Mouse (Mus musculus) G1E (cell line): Measurements from ENCODE around the gene Olfr458. TPM values are rescaled to one million over a fixed set of nuclear protein-coding genes. Genes with fewer than 3 reads are reported as not detected.

Experiments used
- ATAC-seq: 2 replicates; pipeline ENCODE4 v1.8.0; 2016; ENCODE audit warnings: mild to moderate bottlenecking; ENCODE audit not compliant: insufficient number of reproducible peaks, poor library complexity, low FRiP score, severe bottlenecking; ENCODE audit errors: extremely low read depth
- DNase-seq: peaks from one replicate; pipeline ENCODE4 v3.0.0; 2012; ENCODE audit warnings: low spot score
- H3K27me3 ChIP-seq: 2 replicates; pipeline ENCODE4 v1.6.1; 2012; ENCODE audit warnings: mild to moderate bottlenecking, low read length, inconsistent platforms; ENCODE audit not compliant: insufficient read depth
- H3K36me3 ChIP-seq: replicated peaks from 2 replicates; pipeline ENCODE3; 2012; ENCODE audit warnings: mild to moderate bottlenecking, inconsistent platforms
- H3K4me1 ChIP-seq: 2 replicates; pipeline ENCODE4 v1.6.1; 2012; ENCODE audit warnings: low read depth, low read length, inconsistent platforms, mixed read lengths; ENCODE audit not compliant: insufficient read depth
- H3K4me3 ChIP-seq: 2 replicates; pipeline ENCODE4 v1.5.1; 2012; ENCODE audit warnings: low read depth, mild to moderate bottlenecking, inconsistent platforms, low read length, moderate library complexity, mixed read lengths
- H3K9me3 ChIP-seq: replicated peaks from 2 replicates; pipeline ENCODE4 v1.6.1; 2012; ENCODE audit warnings: inconsistent platforms
- CTCF ChIP-seq: IDR thresholded peaks from 2 replicates; pipeline ENCODE4 v1.5.1; 2012; ENCODE audit warnings: low read depth, low read length, inconsistent platforms, mixed read lengths
- GATA1 ChIP-seq: IDR thresholded peaks from 2 replicates; pipeline ENCODE4 v1.6.1; 2012; ENCODE audit warnings: borderline replicate concordance, low read length, inconsistent platforms, mixed read lengths
- GATA2 ChIP-seq: IDR thresholded peaks from 2 replicates; pipeline ENCODE4 v1.6.1; 2012; ENCODE audit warnings: low read depth, low read length, inconsistent platforms, borderline replicate concordance
- POLR2AphosphoS5 ChIP-seq: IDR thresholded peaks from 2 replicates; pipeline ENCODE4 v1.6.1; 2012; ENCODE audit warnings: low read depth, low read length, inconsistent platforms; ENCODE audit not compliant: insufficient replicate concordance
- TAL1 ChIP-seq: conservative IDR thresholded peaks from 2 replicates; pipeline ENCODE4 v1.6.1; 2012; ENCODE audit warnings: low read depth, low read length, inconsistent platforms, mixed read lengths
- polyA plus RNA-seq: library from polyadenylated mRNA; stranded (reverse); fragments of >175 nt; gene quantifications from 2 replicates; pipeline ENCODE4 v1.2.3, GENCODE M21; 2012
- total RNA-seq, 2 experiments: library from RNA; stranded (forward) in 1 of 2; stranded (reverse) in 1 of 2; fragments of 200-1000 nt in 1 of 2; fragments of >200 nt in 1 of 2; fragmentation: Nextera tagmentation in 1 of 2; gene quantifications; 2 replicates each; pipeline ENCODE4 v1.2.3; 2014 to 2017

Olfr458 gene
- total and polyA plus RNA-seq, 3 experiments = 0.05 TPM; not detected in 2

DNA sequence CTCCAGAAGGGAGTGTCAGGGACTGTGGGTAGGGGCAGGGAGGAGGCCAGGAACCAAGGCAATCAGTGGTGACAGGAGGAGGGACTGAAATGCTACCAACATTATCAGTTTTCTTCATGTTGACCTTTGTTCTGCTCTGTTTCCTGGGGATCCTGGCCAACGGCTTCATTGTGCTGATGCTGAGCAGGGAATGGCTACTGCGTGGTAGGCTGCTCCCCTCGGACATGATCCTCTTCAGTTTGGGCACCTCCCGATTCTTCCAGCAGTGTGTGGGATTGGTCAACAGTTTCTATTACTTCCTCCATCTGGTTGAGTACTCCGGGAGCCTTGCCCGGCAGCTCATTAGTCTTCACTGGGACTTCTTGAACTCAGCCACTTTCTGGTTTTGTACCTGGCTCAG is 30.6 kb downstream of the Olfr458 start, which contains the start of gene Tas2r126:
Gene Tas2r126 (plus strand): TSS at position 90 of the 400 bp plus-strand sequence.
- no peak for ATAC-seq
- H3K4me1 ChIP-seq = no peaks in the 10 kb centered on the region

DNA sequence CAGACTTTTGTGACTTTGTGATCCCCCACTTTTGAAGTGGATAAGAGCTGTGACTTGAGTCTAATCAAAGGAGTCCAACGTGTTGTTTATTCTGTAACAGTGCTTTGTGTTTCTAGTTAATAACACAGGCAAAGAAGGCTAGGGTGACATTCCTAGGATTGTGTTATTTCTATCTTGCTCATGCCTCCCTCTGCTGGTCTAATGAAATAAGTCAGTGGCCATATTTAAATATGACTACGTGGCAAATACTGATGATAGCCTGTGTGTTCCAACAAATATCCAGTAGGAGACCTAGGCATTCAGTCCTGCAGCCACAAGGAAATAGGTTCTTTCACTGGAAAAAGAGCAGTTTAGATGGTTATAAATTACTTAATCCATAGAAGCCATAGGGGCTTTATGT is 31.4 kb downstream of the Olfr458 start:
- DNase-seq (no peak), ATAC-seq (no peak)
- TF ChIP-seq CTCF = no peak
- TF ChIP-seq POLR2AphosphoS5 = no peak
- TF ChIP-seq GATA1 = no peak
- no peak for TF ChIP-seq GATA2
- no peak for TF ChIP-seq TAL1
- no peaks in the 10 kb centered on the region for H3K9me3 ChIP-seq
- no peaks in the 10 kb centered on the region for H3K4me1 ChIP-seq
- H3K27me3 ChIP-seq = no peaks in the 10 kb centered on the region
- no peaks in the 10 kb centered on the region for H3K36me3 ChIP-seq
- H3K4me3 ChIP-seq = no peak overlapping the region

More for the DNA sequence above, 30.6 kb downstream of the Olfr458 start, which contains the start of gene Tas2r126:
- no peaks in the 10 kb centered on the region for H3K36me3 ChIP-seq
- TF ChIP-seq GATA2 (no peak), POLR2AphosphoS5 (no peak), TAL1 (no peak), CTCF (no peak), GATA1 (no peak)
- DNase-seq = no peak
- H3K9me3 ChIP-seq = no peaks in the 10 kb centered on the region
- no peaks in the 10 kb centered on the region for H3K27me3 ChIP-seq
- no peak within 1 kb of the TSS for H3K4me3 ChIP-seq

DNA sequence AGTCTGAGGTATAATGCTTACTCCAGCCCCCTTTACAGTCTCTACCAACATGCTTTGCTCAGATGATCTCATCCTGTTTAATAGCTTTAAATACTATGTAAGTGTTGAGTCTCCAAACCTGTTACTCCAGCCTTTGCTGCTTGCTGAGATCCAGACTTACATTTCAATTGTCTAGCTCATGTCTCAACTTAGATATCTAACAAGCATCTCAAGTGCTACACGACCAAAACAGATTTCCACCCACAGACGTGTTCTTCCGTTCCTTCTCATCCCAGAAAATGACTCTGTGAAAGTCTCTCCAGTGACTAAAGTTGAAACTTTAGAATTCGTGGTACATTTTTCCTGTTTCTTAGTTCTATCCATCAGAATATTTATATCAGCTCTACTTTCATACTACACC is 38.7 kb downstream of the Olfr458 start:
- no peaks in the 10 kb centered on the region for H3K27me3 ChIP-seq
- no peaks in the 10 kb centered on the region for H3K36me3 ChIP-seq
- H3K9me3 ChIP-seq = no peaks in the 10 kb centered on the region
- H3K4me1 ChIP-seq = no peaks in the 10 kb centered on the region
- DNase-seq = no peak
- ATAC-seq = no peak
- no peak for TF ChIP-seq CTCF
- TF ChIP-seq GATA2 = no peak
- TF ChIP-seq POLR2AphosphoS5 = no peak
- no peak for TF ChIP-seq GATA1
- no peak for TF ChIP-seq TAL1
- H3K4me3 ChIP-seq = no peak overlapping the region

DNA sequence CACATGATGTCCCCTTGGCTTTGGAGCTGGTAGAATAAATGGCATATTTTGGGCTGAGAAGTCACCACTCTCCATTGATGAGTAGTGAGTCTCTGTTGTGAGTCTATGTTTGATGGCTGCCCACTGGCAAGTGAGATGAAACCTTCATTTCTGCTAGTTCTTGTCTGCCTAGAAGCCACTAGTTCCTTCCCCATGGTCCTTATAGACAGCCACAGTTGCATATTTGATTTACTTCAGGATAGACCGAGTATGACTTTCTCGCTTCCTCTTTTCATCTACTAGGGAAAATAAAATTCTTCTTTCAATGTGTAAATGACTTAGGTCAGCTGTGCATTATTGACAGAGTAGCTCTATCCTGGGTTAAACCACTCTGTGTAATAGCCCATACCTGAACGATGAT is 40.5 kb downstream of the Olfr458 start:
- H3K4me3 ChIP-seq = no peak overlapping the region
- DNase-seq (no peak), ATAC-seq (no peak)
- H3K4me1 ChIP-seq = no peaks in the 10 kb centered on the region
- no peaks in the 10 kb centered on the region for H3K27me3 ChIP-seq
- no peaks in the 10 kb centered on the region for H3K36me3 ChIP-seq
- no peak for TF ChIP-seq GATA1
- no peak for TF ChIP-seq TAL1
- no peak for TF ChIP-seq CTCF
- no peak for TF ChIP-seq GATA2
- TF ChIP-seq POLR2AphosphoS5 = no peak
- no peaks in the 10 kb centered on the region for H3K9me3 ChIP-seq

DNA sequence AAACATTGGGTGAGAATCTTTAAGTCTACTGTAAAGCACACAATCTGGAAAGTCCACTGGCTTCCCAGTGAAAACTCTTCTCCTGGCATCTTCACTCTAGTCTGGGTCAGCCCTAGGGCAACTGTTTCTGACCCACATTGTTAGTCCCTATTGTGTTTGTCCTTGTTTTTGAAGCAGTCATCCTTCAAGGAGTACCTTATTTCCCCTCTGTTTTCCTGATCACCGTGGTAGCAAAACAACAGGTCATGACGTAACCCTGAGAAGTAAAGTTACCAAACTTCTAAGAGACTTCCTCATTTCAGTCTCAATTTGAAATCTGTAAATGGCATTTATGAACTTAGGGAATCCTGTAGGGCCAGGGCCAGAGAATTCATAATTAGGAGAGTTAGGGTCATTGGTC is 43.6 kb downstream of the Olfr458 start:
- TF ChIP-seq POLR2AphosphoS5 = no peak
- TF ChIP-seq GATA2 = no peak
- no peak for TF ChIP-seq GATA1
- TF ChIP-seq TAL1 = no peak
- no peak for TF ChIP-seq CTCF
- H3K4me1 ChIP-seq = no peaks in the 10 kb centered on the region
- no peaks in the 10 kb centered on the region for H3K36me3 ChIP-seq
- ATAC-seq (no peak), DNase-seq (no peak)
- H3K27me3 ChIP-seq = no peaks in the 10 kb centered on the region
- H3K9me3 ChIP-seq = no peaks in the 10 kb centered on the region
- no peak overlapping the region for H3K4me3 ChIP-seq

DNA sequence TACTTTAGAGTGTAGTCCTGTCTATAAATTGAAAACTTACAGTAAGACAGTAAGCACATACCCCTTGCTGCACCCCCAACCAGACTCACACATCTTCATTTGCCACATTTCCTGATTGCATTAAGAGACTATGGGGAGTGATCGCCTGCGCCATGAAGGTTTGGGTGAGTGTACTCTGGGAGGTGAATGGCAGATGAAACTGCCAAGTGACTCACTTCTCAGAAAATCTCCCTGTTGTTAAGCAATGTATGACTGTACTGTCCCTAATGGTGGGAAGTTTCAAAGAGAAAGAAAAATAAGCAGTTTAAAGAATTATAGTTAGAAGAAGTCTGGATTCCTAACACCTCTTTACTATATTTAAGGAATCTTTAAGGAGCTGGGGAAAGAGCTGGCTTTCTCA is 45.6 kb downstream of the Olfr458 start:
- ATAC-seq = no peak

More for the DNA sequence above, 45.6 kb downstream of the Olfr458 start:
- no peak for TF ChIP-seq CTCF
- TF ChIP-seq GATA1 = no peak
- TF ChIP-seq GATA2 = no peak
- no peak for TF ChIP-seq TAL1
- no peak for TF ChIP-seq POLR2AphosphoS5
- H3K36me3 ChIP-seq = no peaks in the 10 kb centered on the region
- H3K4me1 ChIP-seq = no peaks in the 10 kb centered on the region
- no peaks in the 10 kb centered on the region for H3K27me3 ChIP-seq
- no peaks in the 10 kb centered on the region for H3K9me3 ChIP-seq
- H3K4me3 ChIP-seq = no peak overlapping the region
- no peak for DNase-seq

Other genes with a start within 250 kb of the Olfr458 start
- gene Tas2r144, start 249.9 kb downstream of the Olfr458 start, total RNA-seq (2014; fragmentation: Nextera tagmentation) = not detected in 2 replicates
- 0.16 TPM in 1 of 2 replicates, not detected in the other for gene Tas2r144, start 249.9 kb downstream of the Olfr458 start, total RNA-seq (2017)
- not detected in 2 replicates for gene Tas2r144, start 249.9 kb downstream of the Olfr458 start, polyA plus RNA-seq
- 0.83 TPM in 1 of 2 replicates, not detected in the other for gene Gstk1, start 219.3 kb downstream of the Olfr458 start, total RNA-seq (2014; fragmentation: Nextera tagmentation)
- gene Gstk1, start 219.3 kb downstream of the Olfr458 start, total RNA-seq (2017) = 0.55 and 0.99 TPM in 2 replicates
- gene Gstk1, start 219.3 kb downstream of the Olfr458 start, polyA plus RNA-seq = not detected in 2 replicates
- gene Tmem139, start 203.2 kb downstream of the Olfr458 start, total RNA-seq (2014; fragmentation: Nextera tagmentation) = not detected in 2 replicates
- gene Tmem139, start 203.2 kb downstream of the Olfr458 start, total RNA-seq (2017) = 0.11 TPM in 1 of 2 replicates, not detected in the other
- not detected in 2 replicates for gene Tmem139, start 203.2 kb downstream of the Olfr458 start, polyA plus RNA-seq
- 76.7 and 91.2 TPM in 2 replicates for gene Casp2, start 200.2 kb downstream of the Olfr458 start, total RNA-seq (2014; fragmentation: Nextera tagmentation)
- gene Casp2, start 200.2 kb downstream of the Olfr458 start, total RNA-seq (2017) = 64.4 and 66.5 TPM in 2 replicates
- gene Casp2, start 200.2 kb downstream of the Olfr458 start, polyA plus RNA-seq = 8.2 and 9.2 TPM in 2 replicates
- 0.24 and 0.45 TPM in 2 replicates for gene Clcn1, start 178.5 kb downstream of the Olfr458 start, total RNA-seq (2014; fragmentation: Nextera tagmentation)
- 0.06 and 0.11 TPM in 2 replicates for gene Clcn1, start 178.5 kb downstream of the Olfr458 start, total RNA-seq (2017)
- not detected in 2 replicates for gene Clcn1, start 178.5 kb downstream of the Olfr458 start, polyA plus RNA-seq
- not detected in 2 replicates for gene Fam131b, start 140.6 kb downstream of the Olfr458 start, total RNA-seq (2014; fragmentation: Nextera tagmentation)
- 0.05 TPM in 1 of 2 replicates, not detected in the other for gene Fam131b, start 140.6 kb downstream of the Olfr458 start, total RNA-seq (2017)
- 0.01 TPM in 1 of 2 replicates, not detected in the other for gene Fam131b, start 140.6 kb downstream of the Olfr458 start, polyA plus RNA-seq
- 70.2 and 70.3 TPM in 2 replicates for gene Zyx, start 115.6 kb downstream of the Olfr458 start, total RNA-seq (2014; fragmentation: Nextera tagmentation)
- 14.8 and 19.1 TPM in 2 replicates for gene Zyx, start 115.6 kb downstream of the Olfr458 start, total RNA-seq (2017)
- gene Zyx, start 115.6 kb downstream of the Olfr458 start, polyA plus RNA-seq = 319 and 320 TPM in 2 replicates
- gene Epha1, start 91.9 kb downstream of the Olfr458 start, total RNA-seq (2014; fragmentation: Nextera tagmentation) = not detected in 2 replicates
- 0.23 TPM in 1 of 2 replicates, not detected in the other for gene Epha1, start 91.9 kb downstream of the Olfr458 start, total RNA-seq (2017)
- not detected in 2 replicates for gene Epha1, start 91.9 kb downstream of the Olfr458 start, polyA plus RNA-seq
- not detected in 2 replicates for gene Tas2r143, start 65.0 kb downstream of the Olfr458 start, total RNA-seq (2014; fragmentation: Nextera tagmentation)
- gene Tas2r143, start 65.0 kb downstream of the Olfr458 start, total RNA-seq (2017) = 0.22 and 0.23 TPM in 2 replicates
- gene Tas2r143, start 65.0 kb downstream of the Olfr458 start, polyA plus RNA-seq = not detected in 2 replicates
- gene Tas2r135, start 59.8 kb downstream of the Olfr458 start, total RNA-seq (2014; fragmentation: Nextera tagmentation) = not detected in 2 replicates
- gene Tas2r135, start 59.8 kb downstream of the Olfr458 start, total RNA-seq (2017) = 0.27 TPM in 1 of 2 replicates, not detected in the other
- gene Tas2r135, start 59.8 kb downstream of the Olfr458 start, polyA plus RNA-seq = not detected in 2 replicates
- gene Tas2r126, start 30.7 kb downstream of the Olfr458 start, total RNA-seq (2014; fragmentation: Nextera tagmentation) = not detected in 2 replicates
- gene Tas2r126, start 30.7 kb downstream of the Olfr458 start, total RNA-seq (2017) = not detected in 2 replicates
- gene Tas2r126, start 30.7 kb downstream of the Olfr458 start, polyA plus RNA-seq = not detected in 2 replicates
- gene Olfr457, start 11.1 kb upstream of the Olfr458 start, total RNA-seq (2014; fragmentation: Nextera tagmentation) = not detected in 2 replicates
- 0.11 TPM in 1 of 2 replicates, not detected in the other for gene Olfr457, start 11.1 kb upstream of the Olfr458 start, total RNA-seq (2017)
- gene Olfr457, start 11.1 kb upstream of the Olfr458 start, polyA plus RNA-seq = not detected in 2 replicates
- not detected in 2 replicates for gene Olfr456, start 22.0 kb upstream of the Olfr458 start, total RNA-seq (2014; fragmentation: Nextera tagmentation)
- not detected in 2 replicates for gene Olfr456, start 22.0 kb upstream of the Olfr458 start, total RNA-seq (2017)
- not detected in 2 replicates for gene Olfr456, start 22.0 kb upstream of the Olfr458 start, polyA plus RNA-seq
- not detected in 2 replicates for gene Olfr455, start 82.4 kb upstream of the Olfr458 start, total RNA-seq (2014; fragmentation: Nextera tagmentation)
- gene Olfr455, start 82.4 kb upstream of the Olfr458 start, total RNA-seq (2017) = not detected in 2 replicates
- not detected in 2 replicates for gene Olfr455, start 82.4 kb upstream of the Olfr458 start, polyA plus RNA-seq
- gene Tcaf3, start 132.5 kb upstream of the Olfr458 start, total RNA-seq (2014; fragmentation: Nextera tagmentation) = not detected in 2 replicates
- gene Tcaf3, start 132.5 kb upstream of the Olfr458 start, total RNA-seq (2017) = 0.16 and 0.46 TPM in 2 replicates
- gene Tcaf3, start 132.5 kb upstream of the Olfr458 start, polyA plus RNA-seq = not detected in 2 replicates
- gene Tcaf2, start 180.1 kb upstream of the Olfr458 start, total RNA-seq (2014; fragmentation: Nextera tagmentation) = not detected in 2 replicates
- gene Tcaf2, start 180.1 kb upstream of the Olfr458 start, total RNA-seq (2017) = 0.11 TPM in 1 of 2 replicates, not detected in the other
- not detected in 2 replicates for gene Tcaf2, start 180.1 kb upstream of the Olfr458 start, polyA plus RNA-seq
- not detected in 2 replicates for gene Tcaf1, start 244.9 kb upstream of the Olfr458 start, total RNA-seq (2014; fragmentation: Nextera tagmentation)
- 0.12 and 0.33 TPM in 2 replicates for gene Tcaf1, start 244.9 kb upstream of the Olfr458 start, total RNA-seq (2017)
- not detected in 2 replicates for gene Tcaf1, start 244.9 kb upstream of the Olfr458 start, polyA plus RNA-seq